Mouse (Mus musculus) limb, embryonic 14.5 days (tissue): ENCODE measurements around the gene Mbd3. TPM values are rescaled to one million over a fixed set of nuclear protein-coding genes. Genes with fewer than 3 reads are reported as not detected.
A peak's percentile ranks its signal among the peaks of the same experiment; 100 is the strongest.

Experiments
- ATAC-seq: fragments of 200-750 bp; cut with Nextera tagmentation; 2 replicates; pipeline ENCODE4 v1.8.0; 2017; ENCODE audit warnings: low read depth, moderate number of reproducible peaks, moderate TSS enrichment; ENCODE audit not compliant: low FRiP score
- DNase-seq: peaks from one replicate; pipeline ENCODE4 v3.0.0-alpha.2; 2015; ENCODE audit warnings: low spot score
- H3K27ac ChIP-seq: fragments of 300-500 bp; sonication (generic); replicated peaks from 2 replicates; pipeline ENCODE4 v1.5.1; 2014; ENCODE audit warnings: low read depth, mild to moderate bottlenecking, low read length, moderate library complexity, mixed read lengths
- H3K27me3 ChIP-seq: fragments of 300-500 bp; sonication (generic); 2 replicates; pipeline ENCODE4 v1.6.1; 2014; ENCODE audit warnings: low read length, mixed read lengths; ENCODE audit not compliant: control insufficient read depth, insufficient read depth
- H3K36me3 ChIP-seq: fragments of 300-500 bp; sonication (generic); 2 replicates; pipeline ENCODE4 v1.6.1; 2014; ENCODE audit warnings: mild to moderate bottlenecking, low read length, moderate library complexity, mixed read lengths; ENCODE audit not compliant: control insufficient read depth, insufficient read depth
- H3K4me1 ChIP-seq: fragments of 300-500 bp; sonication (generic); 2 replicates; pipeline ENCODE4 v1.6.1; 2014; ENCODE audit warnings: antibody characterized with exemption, low read length, mixed read lengths; ENCODE audit not compliant: control insufficient read depth, insufficient read depth
- H3K4me2 ChIP-seq: fragments of 300-500 bp; sonication (generic); replicated peaks from 2 replicates; pipeline ENCODE4 v1.6.1; 2014; ENCODE audit warnings: low read depth, mild to moderate bottlenecking, low read length, moderate library complexity; ENCODE audit not compliant: severe bottlenecking
- H3K4me3 ChIP-seq: fragments of 300-500 bp; sonication (generic); replicated peaks from 2 replicates; pipeline ENCODE4 v1.5.1; 2014; ENCODE audit warnings: low read length
- H3K9ac ChIP-seq: fragments of 300-500 bp; sonication (generic); 2 replicates; pipeline ENCODE4 v1.6.1; 2014; ENCODE audit warnings: mild to moderate bottlenecking, low read depth, low read length, moderate library complexity; ENCODE audit not compliant: severe bottlenecking
- H3K9me3 ChIP-seq: fragments of 300-500 bp; sonication (generic); 2 replicates; pipeline ENCODE4 v1.6.1; 2016; ENCODE audit warnings: low read length; ENCODE audit not compliant: control insufficient read depth
- POLR2A ChIP-seq: fragments of 200-500 bp; IDR thresholded peaks from 2 replicates; pipeline ENCODE4 v1.8.0; 2012; ENCODE audit warnings: inconsistent platforms, mild to moderate bottlenecking, moderate library complexity, borderline replicate concordance; ENCODE audit not compliant: insufficient read depth, insufficient read length; ENCODE audit errors: extremely low read depth
- WGBS: fragments of 180-500 bp; shearing (Covaris S2); extraction: QIAGEN DNeasy Blood & Tissue Kit; methylation state at CpG from one replicate; pipeline ENCODE4 v1.1.7; 2014; 5-methylcytosine and 5-hydroxymethylcytosine counted together
- polyA plus RNA-seq, 2 experiments: library from polyadenylated mRNA; depleted of rRNA in 1 of 2; stranded (reverse) in 1 of 2; unstranded in 1 of 2; fragments of >200 nt; fragmentation: Nextera tagmentation in 1 of 2; extraction: Ambion mirVana in 1 of 2; gene quantifications; 2 replicates each; pipeline versions ENCODE4 v1.2.1 to v1.2.3; 2012 to 2014

Gene Mbd3
- polyA plus RNA-seq, 2 experiments = 196 to 267 TPM

DNA sequence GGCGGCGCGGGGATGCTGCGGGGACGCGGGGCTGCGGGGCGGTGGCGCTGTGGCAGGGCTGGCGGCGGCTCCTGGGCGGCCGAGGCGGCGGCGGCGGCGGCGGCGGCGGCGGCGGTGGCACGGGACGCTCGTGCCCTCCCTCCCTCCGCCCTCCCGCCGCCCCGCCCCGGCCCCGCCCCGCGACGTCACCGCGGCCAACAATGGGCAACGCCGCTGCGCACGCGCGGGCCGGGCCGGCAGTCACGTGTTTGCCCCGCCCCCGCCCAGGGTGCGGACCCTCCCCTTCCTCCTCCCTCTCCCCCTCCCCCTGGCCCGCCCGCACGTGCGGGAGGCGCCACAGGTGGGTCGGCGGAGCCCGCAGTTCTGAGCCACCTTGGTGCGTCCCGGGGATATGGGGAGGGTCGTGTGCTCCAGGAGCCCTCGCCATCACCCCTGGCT lies 11.8 kb downstream of the Mbd3 start, which contains the start of gene Mex3d:
Mex3d (minus strand) TSS at position 138 of the 438 bp plus-strand sequence.
- Histone ChIP-seq H3K9me3 (no peaks in the 10 kb centered on the region), H3K36me3 (peaks cover 41% of the 10 kb centered on the region), H3K9ac (peak within 1 kb of the TSS; percentile 89), H3K27me3 (no peaks in the 10 kb centered on the region), H3K4me1 (peaks cover 23% of the 10 kb centered on the region), H3K4me2 (peak within 1 kb of the TSS; percentile 91), H3K4me3 (peak within 1 kb of the TSS; percentile 87), H3K27ac (peak within 1 kb of the TSS; percentile 87)
- ATAC-seq (peak; percentile 74), DNase-seq (peak; percentile 84)
- TF ChIP-seq POLR2A = peak; percentile 84
- WGBS = 0% methylated on average over 6 of the region's 61 CpGs

DNA sequence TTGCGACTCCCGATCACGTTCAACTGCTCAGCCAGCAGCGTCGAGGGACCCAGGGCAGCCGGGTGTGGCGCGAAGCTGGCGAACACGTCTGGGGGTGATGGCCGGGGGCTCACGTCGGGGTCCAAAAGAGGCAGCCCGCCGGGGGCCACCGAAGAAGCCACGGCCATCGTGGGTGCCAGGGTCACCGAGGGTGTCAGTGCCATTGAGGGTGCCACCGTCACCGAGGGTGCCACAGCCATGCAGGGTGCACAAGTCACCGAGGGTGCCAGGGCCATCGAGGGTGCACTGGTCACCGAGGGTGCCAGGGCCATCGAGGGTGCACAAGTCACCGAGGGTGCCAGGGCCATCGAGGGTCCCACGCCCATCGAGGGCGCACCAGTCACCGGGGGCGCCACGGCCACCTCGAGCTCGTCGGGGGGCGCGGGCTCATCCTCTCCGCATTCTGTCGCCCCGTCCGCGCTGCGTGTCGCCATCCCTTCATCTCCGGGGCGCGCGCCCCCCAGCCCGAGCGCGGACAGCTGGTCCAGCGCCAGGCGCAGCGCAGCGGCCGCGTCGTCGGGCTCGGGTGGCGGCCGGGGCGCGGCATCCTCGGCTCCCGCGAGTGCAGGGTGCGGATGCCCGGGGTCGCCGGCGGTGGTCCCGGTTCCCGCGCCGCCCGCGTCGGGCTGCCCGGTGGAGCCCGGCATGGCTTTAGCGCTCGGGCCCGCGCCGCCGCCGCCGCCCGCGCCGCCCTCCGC lies 12.4 kb downstream of the Mbd3 start:
- peak overlapping the region; percentile 87 for H3K27ac ChIP-seq
- DNase-seq (no peak), ATAC-seq (no peak)
- no peaks in the 10 kb centered on the region for H3K27me3 ChIP-seq
- TF ChIP-seq POLR2A = no peak
- H3K9ac ChIP-seq = peak overlapping the region; percentile 89
- peak overlapping the region; percentile 87 for H3K4me3 ChIP-seq
- no peaks in the 10 kb centered on the region for H3K9me3 ChIP-seq
- H3K4me2 ChIP-seq = peak overlapping the region; percentile 90
- H3K4me1 ChIP-seq = peaks cover 23% of the 10 kb centered on the region
- peaks cover 41% of the 10 kb centered on the region for H3K36me3 ChIP-seq
- 0% methylated on average over 36 of the region's 94 CpGs for WGBS

DNA sequence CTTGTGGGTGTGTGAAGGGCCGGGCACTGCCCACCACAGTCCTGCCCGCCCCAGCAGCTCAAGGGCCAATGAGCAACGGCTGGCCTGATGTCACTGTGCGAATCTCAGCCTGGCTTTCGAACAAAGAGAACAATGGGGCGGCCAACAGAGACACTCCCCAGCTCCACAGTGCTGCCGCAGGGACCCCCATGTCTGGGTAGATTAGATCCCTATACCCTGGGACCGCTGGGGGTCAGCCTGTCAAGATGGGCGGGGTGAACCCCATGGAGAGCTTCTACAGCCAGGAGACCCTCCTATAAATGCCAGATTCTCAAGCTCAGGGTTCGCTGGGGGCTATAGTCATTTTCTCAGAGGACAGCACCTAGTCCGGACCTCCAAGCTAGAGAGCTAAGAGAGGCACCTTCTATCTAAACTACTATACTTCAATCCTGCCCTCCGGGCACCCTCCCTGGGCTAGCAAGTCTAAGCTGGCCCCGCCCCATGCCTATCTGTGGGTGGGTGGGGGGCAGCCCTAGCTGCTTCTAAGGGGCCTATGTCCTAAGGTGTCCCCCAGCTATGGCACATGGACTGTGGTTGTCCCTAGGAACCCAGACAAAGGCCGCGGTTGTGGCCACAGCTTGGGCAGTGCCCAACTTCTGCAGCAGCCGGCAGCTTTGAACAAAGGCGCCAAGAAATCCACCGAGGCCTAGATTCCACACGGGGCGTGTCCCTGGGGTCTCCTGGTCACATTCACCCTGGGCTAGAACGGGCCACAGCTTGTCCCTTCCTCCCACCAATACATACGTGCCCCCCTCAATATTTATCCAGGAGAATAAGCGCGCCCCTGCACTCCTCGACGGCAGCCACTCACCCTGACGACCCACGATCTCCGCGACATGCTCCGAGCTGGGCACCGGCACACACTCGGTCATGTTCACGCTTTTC lies 13.3 kb downstream of the Mbd3 start:
- Histone ChIP-seq H3K9me3 (no peaks in the 10 kb centered on the region), H3K36me3 (peaks cover 41% of the 10 kb centered on the region), H3K9ac (peak overlapping the region; percentile 89), H3K27ac (peak overlapping the region; percentile 87), H3K27me3 (no peaks in the 10 kb centered on the region), H3K4me3 (peak overlapping the region; percentile 87), H3K4me2 (peak overlapping the region; percentile 90), H3K4me1 (peaks cover 23% of the 10 kb centered on the region)
- WGBS = 1% methylated on average over 31 of the region's 34 CpGs
- ATAC-seq (peak; percentile 45), DNase-seq (peak; percentile 64)
- 0 out of 2 replicates have a peak, but pooled peaks have one; percentile 12 for TF ChIP-seq POLR2A

DNA sequence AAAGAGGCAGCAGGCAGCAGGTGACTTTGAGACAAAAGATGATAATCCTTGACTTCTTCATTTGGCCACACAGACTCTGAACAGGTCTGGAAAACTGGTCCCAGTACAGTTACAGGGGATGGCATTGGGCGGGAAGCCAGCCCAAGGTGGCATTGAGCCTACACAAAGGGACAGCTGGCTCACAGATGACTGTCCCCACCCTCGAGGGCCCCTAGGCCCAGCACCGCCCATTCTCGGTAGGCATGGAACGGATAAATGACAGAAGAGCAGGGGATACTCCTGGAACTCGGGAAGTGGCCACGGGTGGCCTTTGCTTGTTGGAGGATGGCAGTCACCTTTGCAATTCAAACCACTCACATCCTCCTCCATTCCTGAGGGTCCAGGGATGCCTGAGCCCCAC lies 14.0 kb downstream of the Mbd3 start:
- Histone ChIP-seq H3K9me3 (no peaks in the 10 kb centered on the region), H3K4me2 (peak overlapping the region; percentile 90), H3K27ac (peak overlapping the region; percentile 87), H3K4me3 (peak overlapping the region; percentile 87), H3K27me3 (no peaks in the 10 kb centered on the region), H3K36me3 (peaks cover 42% of the 10 kb centered on the region), H3K4me1 (peaks cover 23% of the 10 kb centered on the region), H3K9ac (peak overlapping the region; percentile 89)
- ATAC-seq = no peak
- WGBS = 8% methylated on average over 7 of the region's 7 CpGs
- DNase-seq = no peak
- TF ChIP-seq POLR2A = no peak

DNA sequence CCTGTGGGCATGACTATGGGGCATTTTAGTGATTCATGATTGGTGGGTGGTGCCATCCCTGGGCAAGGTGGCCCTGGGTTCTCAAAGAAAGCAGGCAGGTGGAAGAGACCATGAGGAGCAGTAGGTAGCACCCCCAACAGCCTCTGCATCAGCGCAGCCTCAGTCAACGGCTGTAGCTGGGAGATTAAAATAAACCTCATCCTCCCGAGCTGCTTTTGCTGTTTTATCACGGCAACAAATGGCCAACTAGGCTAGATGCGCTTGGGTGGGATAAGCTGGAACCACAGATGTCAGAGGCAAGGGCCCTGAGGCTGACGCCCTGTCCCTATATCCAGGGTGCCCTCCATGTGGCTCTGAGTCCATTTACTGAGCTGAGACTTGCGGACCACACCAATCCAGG lies 14.6 kb downstream of the Mbd3 start:
- peaks cover 23% of the 10 kb centered on the region for H3K4me1 ChIP-seq
- peak overlapping the region; percentile 89; the same call in 1 of the 2 replicates for H3K9ac ChIP-seq
- WGBS = 75% methylated on average over 7 of the region's 7 CpGs
- H3K9me3 ChIP-seq = no peaks in the 10 kb centered on the region
- no peak for TF ChIP-seq POLR2A
- peaks cover 47% of the 10 kb centered on the region for H3K36me3 ChIP-seq
- H3K27me3 ChIP-seq = no peaks in the 10 kb centered on the region
- no peak for ATAC-seq
- H3K4me3 ChIP-seq = peak overlapping the region; percentile 87
- H3K4me2 ChIP-seq = peak overlapping the region; percentile 90
- H3K27ac ChIP-seq = no peak overlapping the region
- DNase-seq = no peak
